Mouse (Mus musculus): ENCODE results near the gene D230025D16Rik. TPM values are rescaled to one million over a fixed set of nuclear protein-coding genes. Genes with fewer than 3 reads are reported as not detected.

The D230025D16Rik gene
- polyA plus RNA-seq, 1 experiment from 2014 or later = 31.5 TPM

DNA sequence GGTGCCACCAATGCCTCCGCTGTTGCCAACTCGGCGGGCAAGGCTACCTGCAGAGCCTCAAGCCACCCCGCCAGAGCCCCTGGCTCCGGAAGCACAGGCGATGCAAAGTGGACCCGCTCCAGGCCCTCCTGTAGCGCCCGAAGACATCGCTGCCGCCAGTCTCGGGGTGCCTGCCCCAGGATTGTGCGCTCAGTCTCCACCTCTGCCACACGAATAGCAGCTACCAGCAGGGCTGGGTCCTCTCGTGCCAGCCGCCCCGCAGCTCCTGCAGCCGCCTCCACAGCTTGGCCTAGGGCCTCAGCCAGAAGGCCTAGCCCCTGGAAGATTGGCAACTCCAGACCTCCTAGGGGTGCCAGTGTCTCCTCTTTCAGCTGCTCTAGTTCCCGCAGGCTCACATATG is 68.5 kb downstream of the D230025D16Rik start:
- no peak for ATAC-seq (replicated peaks; ENCODE audit: insufficient number of reproducible peaks, low FRiP score, low TSS enrichment, low read depth)
- Histone ChIP-seq H3K36me3 (replicated peaks; ENCODE audit: control insufficient read depth, insufficient read depth, low read depth, low read length) (no peaks in the 10 kb centered on the region), H3K4me1 (ENCODE audit: control insufficient read depth, insufficient read depth, low read length) (peaks cover 5% of the 10 kb centered on the region; the same call in 1 of the 2 replicates), H3K4me3 (ENCODE audit: low read depth, low read length) (no peak overlapping the region), H3K27me3 (ENCODE audit: control insufficient read depth, insufficient read depth, low read length) (peaks cover 12% of the 10 kb centered on the region), H3K27ac (replicated peaks; ENCODE audit: low read depth, low read length) (no peak overlapping the region), H3K9ac (replicated peaks; ENCODE audit: low read length) (no peak overlapping the region), H3K9me3 (replicated peaks; ENCODE audit: control insufficient read depth, low read length) (no peaks in the 10 kb centered on the region), H3K4me2 (ENCODE audit: low read depth, low read length) (no peak overlapping the region)
- DNase-seq (ENCODE audit: low spot score) = no peak
- 65% methylated on average over 19 of the region's 19 CpGs for WGBS

DNA sequence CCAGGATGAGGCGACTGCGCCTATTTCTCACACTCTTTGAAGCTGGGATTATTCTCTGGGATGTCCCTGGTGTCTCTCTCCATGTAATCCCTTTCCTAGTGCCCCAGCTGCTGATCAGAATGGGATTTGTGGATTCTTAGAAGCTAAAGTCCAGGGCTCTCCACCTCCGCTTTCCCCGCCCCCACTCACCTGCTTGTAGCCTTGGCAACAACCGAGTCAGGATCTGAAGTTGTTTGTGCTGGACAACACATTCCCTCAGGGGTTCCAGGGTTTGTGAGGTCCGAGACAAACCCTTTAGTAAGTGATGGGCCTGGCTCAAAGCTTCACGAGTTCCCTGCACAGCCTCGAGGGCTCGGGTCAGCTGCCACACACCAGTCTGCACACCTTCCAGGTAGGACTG is 69.8 kb downstream of the D230025D16Rik start:
- H3K9ac ChIP-seq (replicated peaks; ENCODE audit: low read length) = no peak overlapping the region
- 56% methylated on average over 9 of the region's 9 CpGs for WGBS
- no peak overlapping the region for H3K4me2 ChIP-seq (ENCODE audit: low read depth, low read length)
- H3K27ac ChIP-seq (replicated peaks; ENCODE audit: low read depth, low read length) = no peak overlapping the region
- H3K36me3 ChIP-seq (replicated peaks; ENCODE audit: control insufficient read depth, insufficient read depth, low read depth, low read length) = no peaks in the 10 kb centered on the region
- DNase-seq (ENCODE audit: low spot score) (no peak), ATAC-seq (replicated peaks; ENCODE audit: insufficient number of reproducible peaks, low FRiP score, low TSS enrichment, low read depth) (no peak)
- H3K27me3 ChIP-seq (ENCODE audit: control insufficient read depth, insufficient read depth, low read length) = peaks cover 11% of the 10 kb centered on the region
- H3K9me3 ChIP-seq (replicated peaks; ENCODE audit: control insufficient read depth, low read length) = no peaks in the 10 kb centered on the region
- no peak overlapping the region for H3K4me3 ChIP-seq (ENCODE audit: low read depth, low read length)
- H3K4me1 ChIP-seq (ENCODE audit: control insufficient read depth, insufficient read depth, low read length) = peaks cover 9% of the 10 kb centered on the region

DNA sequence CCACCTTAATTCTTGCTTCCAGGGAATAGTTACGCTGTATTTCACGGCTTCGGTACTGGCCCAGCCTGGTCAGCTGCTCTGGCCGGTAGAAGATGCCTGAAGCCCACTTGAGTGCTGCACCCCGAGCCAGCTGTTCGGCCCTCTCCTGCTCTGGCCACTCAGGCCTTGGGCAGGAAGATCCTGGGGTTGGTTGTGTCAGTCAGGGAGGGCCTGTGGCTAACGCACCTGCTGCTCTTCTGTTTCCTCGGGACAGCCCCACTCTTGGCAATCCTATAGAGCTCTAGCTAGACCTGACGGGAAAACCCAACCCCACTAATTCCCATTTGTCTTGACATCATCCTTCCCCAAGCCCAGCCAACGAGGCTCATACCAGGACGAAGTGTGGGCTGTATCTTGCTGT is 70.3 kb downstream of the D230025D16Rik start:
- Histone ChIP-seq H3K4me1 (ENCODE audit: control insufficient read depth, insufficient read depth, low read length) (peaks cover 5% of the 10 kb centered on the region), H3K27me3 (ENCODE audit: control insufficient read depth, insufficient read depth, low read length) (peaks cover 6% of the 10 kb centered on the region), H3K4me3 (ENCODE audit: low read depth, low read length) (no peak overlapping the region), H3K36me3 (replicated peaks; ENCODE audit: control insufficient read depth, insufficient read depth, low read depth, low read length) (no peaks in the 10 kb centered on the region; the same call in 1 of the 2 replicates), H3K4me2 (ENCODE audit: low read depth, low read length) (no peak overlapping the region), H3K9ac (replicated peaks; ENCODE audit: low read length) (no peak overlapping the region), H3K9me3 (replicated peaks; ENCODE audit: control insufficient read depth, low read length) (no peaks in the 10 kb centered on the region), H3K27ac (replicated peaks; ENCODE audit: low read depth, low read length) (no peak overlapping the region)
- no peak for DNase-seq (ENCODE audit: low spot score)
- no peak for ATAC-seq (replicated peaks; ENCODE audit: insufficient number of reproducible peaks, low FRiP score, low TSS enrichment, low read depth)
- WGBS = 68% methylated on average over 11 of the region's 11 CpGs

DNA sequence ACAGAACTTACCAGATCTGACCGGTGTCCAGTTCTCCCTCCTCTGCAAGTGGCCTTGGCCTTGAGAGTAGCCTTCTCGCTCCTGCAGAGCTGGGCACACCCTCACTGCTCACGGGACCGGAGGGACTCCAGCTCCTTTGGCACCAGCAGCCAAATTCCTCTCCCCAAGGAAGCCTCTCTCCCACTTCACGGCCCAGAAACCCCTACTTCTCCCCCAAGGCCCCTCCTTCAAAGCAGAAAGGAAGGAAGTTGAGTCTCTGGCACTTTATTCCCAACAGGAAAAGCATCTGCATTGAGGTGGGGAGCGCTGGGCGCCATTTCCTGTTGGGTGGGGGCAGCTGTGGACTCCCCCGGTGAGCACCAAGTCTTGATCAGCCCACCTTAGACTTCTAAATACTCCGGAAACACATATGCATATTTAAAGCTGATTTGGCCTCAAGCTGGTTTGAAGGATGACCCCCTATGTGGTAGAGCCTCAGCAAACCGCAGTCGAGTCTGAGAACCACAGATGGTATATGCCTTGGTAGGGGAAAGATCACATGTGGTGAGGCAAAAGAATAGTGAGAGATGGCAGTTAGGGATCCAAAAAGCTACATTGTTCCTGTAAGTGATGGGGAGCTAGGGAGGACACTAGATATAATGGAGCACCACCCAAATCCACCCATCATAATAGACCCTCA is 71.1 kb downstream of the D230025D16Rik start, which contains the start of gene Exoc3l:
TSS of gene Exoc3l (minus strand) at position 207 of the 679 bp plus-strand sequence.
- ATAC-seq (replicated peaks; ENCODE audit: insufficient number of reproducible peaks, low FRiP score, low TSS enrichment, low read depth) = no peak
- H3K36me3 ChIP-seq (replicated peaks; ENCODE audit: control insufficient read depth, insufficient read depth, low read depth, low read length) = no peaks in the 10 kb centered on the region; the same call in 1 of the 2 replicates
- no peaks in the 10 kb centered on the region for H3K27me3 ChIP-seq (ENCODE audit: control insufficient read depth, insufficient read depth, low read length)
- peak within 1 kb of the TSS; percentile 92 for H3K9ac ChIP-seq (replicated peaks; ENCODE audit: low read length)
- H3K9me3 ChIP-seq (replicated peaks; ENCODE audit: control insufficient read depth, low read length) = no peaks in the 10 kb centered on the region
- H3K4me3 ChIP-seq (ENCODE audit: low read depth, low read length) = no peak within 1 kb of the TSS
- WGBS = 63% methylated on average over 11 of the region's 11 CpGs
- peak within 1 kb of the TSS; percentile 86; the same call in 1 of the 2 replicates for H3K4me2 ChIP-seq (ENCODE audit: low read depth, low read length)
- no peak for DNase-seq (ENCODE audit: low spot score)
- H3K27ac ChIP-seq (replicated peaks; ENCODE audit: low read depth, low read length) = no peak within 1 kb of the TSS; the same call in 1 of the 2 replicates
- peaks cover 5% of the 10 kb centered on the region for H3K4me1 ChIP-seq (ENCODE audit: control insufficient read depth, insufficient read depth, low read length)

DNA sequence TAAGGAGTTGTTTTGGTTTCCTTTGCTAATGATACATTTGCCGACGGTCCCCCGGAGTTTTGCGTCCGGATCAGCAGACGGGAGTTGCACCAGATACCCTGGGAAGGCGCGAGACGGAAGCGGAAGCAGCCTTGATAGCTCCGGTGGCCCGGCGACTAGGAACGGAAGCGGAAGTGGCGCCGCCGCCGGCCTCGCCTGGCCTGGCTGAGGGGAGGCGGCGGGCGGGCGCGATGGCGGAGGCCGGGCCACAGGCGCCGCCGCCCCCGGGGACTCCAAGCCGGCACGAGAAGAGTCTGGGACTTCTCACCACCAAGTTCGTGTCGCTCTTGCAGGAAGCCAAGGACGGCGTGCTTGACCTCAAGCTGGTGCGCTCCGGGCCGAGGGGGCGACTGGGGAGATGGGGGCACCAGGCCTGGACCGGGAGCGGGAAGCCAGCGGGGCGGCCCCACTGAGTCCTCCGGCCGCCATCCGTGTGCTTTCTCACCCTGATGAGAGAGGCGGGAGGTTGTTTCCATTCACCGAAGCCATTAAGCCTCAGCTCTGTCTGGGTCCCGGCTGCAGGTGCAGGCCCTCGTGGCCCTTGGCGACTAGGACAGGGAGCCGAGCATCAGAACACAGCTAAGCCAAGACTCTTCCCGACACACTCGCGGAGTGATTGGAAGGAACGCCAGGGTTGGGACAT is 72.7 kb downstream of the D230025D16Rik start, which contains the start of gene E2f4:
TSS of gene E2f4 (plus strand) at position 153 of the 682 bp plus-strand sequence.
- Histone ChIP-seq H3K36me3 (replicated peaks; ENCODE audit: control insufficient read depth, insufficient read depth, low read depth, low read length) (peaks cover 5% of the 10 kb centered on the region; the same call in 1 of the 2 replicates), H3K4me1 (ENCODE audit: control insufficient read depth, insufficient read depth, low read length) (peaks cover 5% of the 10 kb centered on the region), H3K4me3 (ENCODE audit: low read depth, low read length) (peak within 1 kb of the TSS; percentile 98), H3K4me2 (ENCODE audit: low read depth, low read length) (peak within 1 kb of the TSS; percentile 86), H3K27me3 (ENCODE audit: control insufficient read depth, insufficient read depth, low read length) (no peaks in the 10 kb centered on the region), H3K9ac (replicated peaks; ENCODE audit: low read length) (peak within 1 kb of the TSS; percentile 92), H3K27ac (replicated peaks; ENCODE audit: low read depth, low read length) (peak within 1 kb of the TSS; percentile 41), H3K9me3 (replicated peaks; ENCODE audit: control insufficient read depth, low read length) (no peaks in the 10 kb centered on the region)
- under 1% methylated on average over 58 of the region's 58 CpGs for WGBS
- DNase-seq (ENCODE audit: low spot score) (peak; percentile 98), ATAC-seq (replicated peaks; ENCODE audit: insufficient number of reproducible peaks, low FRiP score, low TSS enrichment, low read depth) (peak; percentile 75)

DNA sequence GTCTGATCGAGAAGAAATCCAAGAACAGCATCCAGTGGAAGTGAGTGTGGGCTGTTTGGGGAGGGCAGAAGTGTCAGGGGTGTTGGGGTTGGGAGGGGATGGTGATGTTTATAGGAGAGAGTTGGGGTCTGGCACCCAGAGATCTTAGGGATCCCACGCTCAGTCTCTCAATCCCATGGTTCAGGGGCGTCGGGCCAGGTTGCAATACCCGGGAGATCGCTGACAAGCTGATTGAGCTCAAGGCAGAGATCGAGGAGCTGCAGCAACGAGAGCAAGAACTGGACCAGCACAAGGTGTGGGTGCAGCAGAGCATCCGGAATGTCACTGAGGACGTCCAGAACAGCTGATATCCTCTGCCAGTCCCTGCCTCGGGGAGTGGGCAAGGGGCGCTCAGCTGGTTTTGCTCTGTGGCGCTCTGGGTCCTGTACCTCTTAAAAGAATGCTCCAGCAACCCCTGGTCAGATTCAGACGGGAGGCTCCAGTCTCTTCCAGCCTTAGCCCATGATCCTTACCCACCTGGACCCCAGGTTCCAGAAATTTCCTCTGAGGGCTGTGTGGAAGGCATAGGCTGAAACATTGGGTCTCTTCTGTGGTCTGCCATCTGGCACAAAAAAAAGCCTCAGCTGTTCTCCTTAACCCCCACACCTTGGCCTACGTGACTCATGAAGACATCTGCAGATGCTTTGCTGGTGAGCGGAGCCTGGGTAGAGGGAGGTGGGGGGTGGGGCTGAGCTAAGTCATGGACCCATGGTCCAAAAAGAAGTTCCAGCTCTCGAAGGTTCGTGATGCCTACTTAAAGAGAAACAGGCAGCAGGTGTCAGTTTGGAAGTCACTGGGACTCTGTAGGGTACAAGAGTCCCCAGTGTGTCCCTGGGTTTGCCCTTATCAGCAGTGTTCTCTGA is 73.7 kb downstream of the D230025D16Rik start:
- Histone ChIP-seq H3K27me3 (ENCODE audit: control insufficient read depth, insufficient read depth, low read length) (no peaks in the 10 kb centered on the region), H3K4me2 (ENCODE audit: low read depth, low read length) (peak overlapping the region; percentile 86), H3K27ac (replicated peaks; ENCODE audit: low read depth, low read length) (no peak overlapping the region), H3K9ac (replicated peaks; ENCODE audit: low read length) (peak overlapping the region; percentile 92), H3K4me1 (ENCODE audit: control insufficient read depth, insufficient read depth, low read length) (peaks cover 5% of the 10 kb centered on the region), H3K36me3 (replicated peaks; ENCODE audit: control insufficient read depth, insufficient read depth, low read depth, low read length) (peaks cover 7% of the 10 kb centered on the region; the same call in 1 of the 2 replicates), H3K4me3 (ENCODE audit: low read depth, low read length) (peak overlapping the region; percentile 98), H3K9me3 (replicated peaks; ENCODE audit: control insufficient read depth, low read length) (no peaks in the 10 kb centered on the region)
- DNase-seq (ENCODE audit: low spot score) (no peak), ATAC-seq (replicated peaks; ENCODE audit: insufficient number of reproducible peaks, low FRiP score, low TSS enrichment, low read depth) (no peak)
- 61% methylated on average over 18 of the region's 18 CpGs for WGBS

DNA sequence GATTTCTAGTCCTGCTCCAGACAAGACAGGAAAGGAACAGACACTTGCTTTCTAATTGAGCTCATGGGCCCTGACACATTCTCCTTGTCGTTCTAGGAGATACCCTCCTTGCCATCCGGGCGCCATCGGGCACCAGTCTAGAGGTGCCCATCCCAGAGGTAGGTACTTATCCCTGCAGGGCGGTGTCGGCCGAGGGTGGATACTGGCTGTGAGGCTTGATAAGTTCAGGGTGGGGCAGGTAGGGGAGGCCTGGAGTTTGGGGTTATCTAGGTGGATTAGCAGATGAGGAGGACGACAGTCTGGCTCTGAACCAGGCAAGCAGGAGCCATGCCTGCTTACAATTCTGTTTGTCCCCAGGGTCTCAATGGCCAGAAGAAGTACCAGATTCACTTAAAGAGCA is 75.0 kb downstream of the D230025D16Rik start:
- peaks cover 5% of the 10 kb centered on the region for H3K4me1 ChIP-seq (ENCODE audit: control insufficient read depth, insufficient read depth, low read length)
- ATAC-seq (replicated peaks; ENCODE audit: insufficient number of reproducible peaks, low FRiP score, low TSS enrichment, low read depth) (no peak), DNase-seq (ENCODE audit: low spot score) (no peak)
- H3K4me3 ChIP-seq (ENCODE audit: low read depth, low read length) = no peak overlapping the region
- WGBS = 95% methylated on average over 8 of the region's 8 CpGs
- no peak overlapping the region for H3K9ac ChIP-seq (replicated peaks; ENCODE audit: low read length)
- no peak overlapping the region for H3K4me2 ChIP-seq (ENCODE audit: low read depth, low read length)
- H3K27me3 ChIP-seq (ENCODE audit: control insufficient read depth, insufficient read depth, low read length) = no peaks in the 10 kb centered on the region
- H3K9me3 ChIP-seq (replicated peaks; ENCODE audit: control insufficient read depth, low read length) = no peaks in the 10 kb centered on the region
- peaks cover 7% of the 10 kb centered on the region; the same call in 1 of the 2 replicates for H3K36me3 ChIP-seq (replicated peaks; ENCODE audit: control insufficient read depth, insufficient read depth, low read depth, low read length)
- H3K27ac ChIP-seq (replicated peaks; ENCODE audit: low read depth, low read length) = no peak overlapping the region
